Mouse (Mus musculus) spleen, postnatal 4 days (tissue): ENCODE measurements around the gene Btbd35f5.
"Not testable (repeated sequence)": the region's sequence is repeated elsewhere in the genome, so short reads cannot be mapped to it uniquely, and the experiment has no call there.

Experiments used
- DNase-seq, 2 experiments: peaks; one replicate each; pipeline ENCODE4 v3.0.0; 2022; ENCODE audit warnings: low spot score in 2 of 2

Btbd35f5 gene

GRCm38 (mm10) chrX:32973597-32973996 lies at the start of gene Btbd35f5:
Btbd35f5 (plus strand) TSS chrX:32973897.
- not testable (repeated sequence) for DNase-seq

GRCm38 (mm10) chrX:32941468-32941867 lies 32.2 kb upstream of the Btbd35f5 start, which contains the start of gene Gm21789:
Gm21789 (plus strand) TSS chrX:32941768.
- DNase-seq = not testable (repeated sequence)
